In genomic region chr17:56896513-56897129, GRCm38 (mm10) we compare ENCODE assay signal across 13 mouse cellular contexts. TPM values are rescaled to one million over a fixed set of nuclear protein-coding genes. Genes with fewer than 3 reads are reported as not detected.
DNase-seq lines count a peak whose midpoint lies in the region; ATAC-seq lines count a peak whose summit lies in the region.
"Had no signal": no experiment of that assay in that cellular context is flagged by ENCODE, and none has a peak within 500 bp of the region (broad histone marks: within the 10 kb centered on the region; RNA-seq: fewer than 3 reads in every experiment).

No protein-coding gene starts in this region.

- no peaks in the 10 kb centered on the region for H3K9me3 ChIP-seq in hindbrain, embryonic 14.5 days (ENCODE audit: control insufficient read depth, low read length)

- DNase-seq in right cerebral cortex, adult 18-20 months, result peak; percentile 51
- DNase-seq in right cerebral cortex, postnatal 4 days, result no peak
- DNase-seq in hindbrain, embryonic 14.5 days (ENCODE audit: low spot score), result no peak
- peak; percentile 38 to 39 for DNase-seq in left cerebral cortex, postnatal 36 days (ENCODE audit: low spot score in 2 of 2)
- DNase-seq in right cerebral cortex, postnatal 25 days, result peak; percentile 48
- DNase-seq in natural killer cell, adult 2 months (ENCODE audit: low spot score in 2 of 2), result no peak
- no peak for DNase-seq in B cell, adult 2 months
- no peak for DNase-seq in kidney, adult 8-10 months
- DNase-seq: lung, postnatal 36 days had no signal

- 46% methylated on average over 6 of the region's 6 CpGs for WGBS in hindbrain, embryonic 14.5 days

- no peak overlapping the region for H3K4me2 ChIP-seq in hindbrain, embryonic 14.5 days (replicated peaks)

- peak overlapping the region; percentile 57; the same call in 1 of the 2 replicates for H3K27ac ChIP-seq in hindbrain, embryonic 14.5 days

- peaks cover 93% of the 10 kb centered on the region for H3K36me3 ChIP-seq in hindbrain, embryonic 14.5 days (replicated peaks; ENCODE audit: control insufficient read depth, insufficient read depth)

- H3K4me3 ChIP-seq in hindbrain, embryonic 14.5 days (replicated peaks; ENCODE audit: low read length), result no peak overlapping the region

- intact Hi-C loops in left cerebral cortex, postnatal 36 days (cut with DNase I), result loop anchor here (5.0 kb wide), 1 partner anchor 41 kb away; the partner anchor contains the start of gene Mllt1

- peak; percentile 42 for ATAC-seq in hindbrain, embryonic 14.5 days (ENCODE audit: low FRiP score)
- ATAC-seq: CD4-positive, CD25-positive, alpha-beta regulatory T cell, adult 4 months had no signal

- no peaks in the 10 kb centered on the region for H3K27me3 ChIP-seq in hindbrain, embryonic 14.5 days (ENCODE audit: control insufficient read depth, insufficient read depth, low read length)

- peaks cover 16% of the 10 kb centered on the region; the same call in 1 of the 2 replicates for H3K4me1 ChIP-seq in hindbrain, embryonic 14.5 days (replicated peaks; ENCODE audit: control insufficient read depth, insufficient read depth, low read length)

- 0 out of 2 replicates have a peak overlapping the region, but pooled peaks have one; percentile 7 for H3K9ac ChIP-seq in hindbrain, embryonic 14.5 days

RNA-seq across cellular contexts. Expression of gene 1700061G19Rik, which starts 21.3 kb away (rescaled TPM):
- polyA plus RNA-seq in hindbrain, embryonic 14.5 days (2014; fragmentation: Nextera tagmentation; extraction: Ambion mirVana), result 0.31 and 0.41 TPM in 2 replicates
- total RNA-seq in left cerebral cortex, postnatal 36 days (2021), result under 1 TPM in 1 of 2 experiments, not detected in 1; 0.14 TPM
- total RNA-seq: heart, adult 8-10 months; liver, adult 2 months had no signal

RNA-seq across cellular contexts. Expression of gene Acsbg2, which starts 22.4 kb away (rescaled TPM):
- polyA plus RNA-seq in hindbrain, embryonic 14.5 days (2014; fragmentation: Nextera tagmentation; extraction: Ambion mirVana), result not detected in 2 replicates
- not detected for total RNA-seq in left cerebral cortex, postnatal 36 days (2021)
- total RNA-seq: heart, adult 8-10 months; liver, adult 2 months had no signal
- polyA plus RNA-seq: intestine, embryonic 14.5 days; liver, adult 2 months had no signal

RNA-seq across cellular contexts. Expression of gene Mllt1, which starts 38.6 kb away (rescaled TPM):
- polyA plus RNA-seq in hindbrain, embryonic 14.5 days (2014; fragmentation: Nextera tagmentation; extraction: Ambion mirVana), result 50.1 and 53.2 TPM in 2 replicates
- 10 to 100 TPM; 69.3 to 82.4 TPM for total RNA-seq in left cerebral cortex, postnatal 36 days (2021)

Comparison
In these comparisons a context has a peak if more than half of its experiments do, and no peak if none do; other contexts are left out.
1. DNase-seq: peak in right cerebral cortex, adult 18-20 months (single experiment), left cerebral cortex, postnatal 36 days (2 of 2) and right cerebral cortex, postnatal 25 days (single experiment); none in right cerebral cortex, postnatal 4 days (single experiment), hindbrain, embryonic 14.5 days (single experiment), natural killer cell, adult 2 months (0 of 2), B cell, adult 2 months (0 of 2) and kidney, adult 8-10 months (0 of 2).